Mouse (Mus musculus): ENCODE data around the gene Pex26. TPM values are rescaled to one million over a fixed set of nuclear protein-coding genes. Genes with fewer than 3 reads are reported as not detected.

The Pex26 gene
- polyA plus RNA-seq, 1 experiment: 8.3 TPM

DNA sequence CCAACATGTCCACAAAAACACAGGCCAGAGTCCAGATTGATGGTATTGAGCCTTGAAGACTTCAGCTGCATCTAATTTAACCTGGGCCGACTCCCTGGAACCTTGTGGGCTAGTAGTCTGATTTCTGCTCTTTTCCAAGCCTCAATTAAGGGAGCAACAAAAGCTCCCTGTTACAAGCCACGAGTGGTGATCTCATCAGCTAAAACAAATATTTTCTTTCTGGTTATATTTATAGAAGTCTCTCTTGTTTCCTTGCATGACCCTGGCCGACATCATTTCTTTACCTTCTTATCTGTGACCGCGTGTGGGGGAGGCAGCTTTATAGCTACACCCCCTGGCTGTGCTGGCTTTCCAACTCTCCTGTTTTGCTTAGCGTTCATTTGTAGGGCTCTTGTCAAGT is 23.3 kb upstream of the Pex26 start:
- Histone ChIP-seq H3K27me3 (ENCODE audit: control insufficient read depth, insufficient read depth, low read length) (no peaks in the 10 kb centered on the region), H3K4me3 (ENCODE audit: extremely low read depth, insufficient read depth, insufficient read length) (no peak overlapping the region), H3K4me1 (ENCODE audit: control insufficient read depth, insufficient read depth, insufficient read length) (no peaks in the 10 kb centered on the region), H3K27ac (ENCODE audit: insufficient read depth, low read length) (no peak overlapping the region), H3K36me3 (ENCODE audit: control insufficient read depth, insufficient read depth, low read length) (no peaks in the 10 kb centered on the region)
- 74% methylated on average over 6 of the region's 6 CpGs for WGBS
- no peak for DNase-seq (ENCODE audit: low read depth in 1 of 2, low spot score in 2 of 2)
- TF ChIP-seq POLR2A (IDR thresholded peaks at IDR 0.05; ENCODE audit: low read depth, low read length): no peak
- TF ChIP-seq CTCF (IDR thresholded peaks at IDR 0.05; ENCODE audit: extremely low read depth, insufficient read depth, insufficient read length, insufficient replicate concordance): no peak

DNA sequence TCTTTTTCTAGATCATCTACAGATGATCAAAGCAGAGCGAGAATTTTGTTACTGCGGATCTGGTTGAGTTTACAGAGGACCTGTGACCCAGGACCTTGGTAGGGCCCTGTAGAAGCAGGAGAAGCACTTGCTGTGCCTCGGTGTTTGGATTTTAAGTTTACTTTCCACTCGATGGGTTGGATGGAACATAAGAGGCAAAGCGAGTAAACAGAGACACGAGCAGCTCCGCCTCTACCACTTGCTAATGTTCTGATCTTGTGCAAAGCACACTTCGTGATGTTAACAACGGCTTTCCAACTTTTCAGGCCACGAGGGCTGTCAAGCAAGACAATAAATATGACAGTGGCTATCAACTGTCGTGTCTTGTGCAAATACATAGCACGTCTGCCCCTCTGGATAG is 20.9 kb upstream of the Pex26 start:
- no peaks in the 10 kb centered on the region for H3K36me3 ChIP-seq (ENCODE audit: control insufficient read depth, insufficient read depth, low read length)
- DNase-seq (ENCODE audit: low read depth in 1 of 2, low spot score in 2 of 2): no peak
- WGBS: 89% methylated on average over 12 of the region's 12 CpGs
- H3K4me3 ChIP-seq (ENCODE audit: extremely low read depth, insufficient read depth, insufficient read length): no peak overlapping the region
- no peak overlapping the region for H3K27ac ChIP-seq (ENCODE audit: insufficient read depth, low read length)
- no peaks in the 10 kb centered on the region for H3K27me3 ChIP-seq (ENCODE audit: control insufficient read depth, insufficient read depth, low read length)
- no peak for TF ChIP-seq POLR2A (IDR thresholded peaks at IDR 0.05; ENCODE audit: low read depth, low read length)
- H3K4me1 ChIP-seq (ENCODE audit: control insufficient read depth, insufficient read depth, insufficient read length): no peaks in the 10 kb centered on the region

GRCm38 (mm10) chr6:121166098-121166552 is 17.3 kb upstream of the Pex26 start:
- no peaks in the 10 kb centered on the region for H3K4me1 ChIP-seq (ENCODE audit: control insufficient read depth, insufficient read depth, insufficient read length)
- WGBS: 79% methylated on average over 10 of the region's 10 CpGs
- TF ChIP-seq CTCF (IDR thresholded peaks at IDR 0.05; ENCODE audit: extremely low read depth, insufficient read depth, insufficient read length, insufficient replicate concordance) (no peak), POLR2A (IDR thresholded peaks at IDR 0.05; ENCODE audit: low read depth, low read length) (no peak)
- H3K27me3 ChIP-seq (ENCODE audit: control insufficient read depth, insufficient read depth, low read length): no peaks in the 10 kb centered on the region
- H3K36me3 ChIP-seq (ENCODE audit: control insufficient read depth, insufficient read depth, low read length): no peaks in the 10 kb centered on the region
- no peak for DNase-seq (ENCODE audit: low read depth in 1 of 2, low spot score in 2 of 2)
- no peak overlapping the region for H3K27ac ChIP-seq (ENCODE audit: insufficient read depth, low read length)
- H3K4me3 ChIP-seq (ENCODE audit: extremely low read depth, insufficient read depth, insufficient read length): no peak overlapping the region

- H3K36me3 ChIP-seq (ENCODE audit: control insufficient read depth, insufficient read depth, low read length): no peaks in the 10 kb centered on the region
- H3K27me3 ChIP-seq (ENCODE audit: control insufficient read depth, insufficient read depth, low read length): no peaks in the 10 kb centered on the region
- TF ChIP-seq POLR2A (IDR thresholded peaks at IDR 0.05; ENCODE audit: low read depth, low read length): no peak
- H3K27ac ChIP-seq (ENCODE audit: insufficient read depth, low read length): no peak overlapping the region
- 76% methylated on average over 7 of the region's 7 CpGs for WGBS
- H3K4me3 ChIP-seq (ENCODE audit: extremely low read depth, insufficient read depth, insufficient read length): no peak overlapping the region
- no peaks in the 10 kb centered on the region for H3K4me1 ChIP-seq (ENCODE audit: control insufficient read depth, insufficient read depth, insufficient read length)
- DNase-seq (ENCODE audit: low read depth in 1 of 2, low spot score in 2 of 2): no peak
These were observed 16.0 kb upstream of the Pex26 start for GRCm38 (mm10) chr6:121167381-121167975.

GRCm38 (mm10) chr6:121171102-121171501 is 12.4 kb upstream of the Pex26 start:
- no peak overlapping the region for H3K27ac ChIP-seq (ENCODE audit: insufficient read depth, low read length)
- H3K36me3 ChIP-seq (ENCODE audit: control insufficient read depth, insufficient read depth, low read length): no peaks in the 10 kb centered on the region
- WGBS: 83% methylated on average over 6 of the region's 6 CpGs
- H3K27me3 ChIP-seq (ENCODE audit: control insufficient read depth, insufficient read depth, low read length): no peaks in the 10 kb centered on the region
- H3K4me1 ChIP-seq (ENCODE audit: control insufficient read depth, insufficient read depth, insufficient read length): no peaks in the 10 kb centered on the region
- TF ChIP-seq POLR2A (IDR thresholded peaks at IDR 0.05; ENCODE audit: low read depth, low read length) (no peak), CTCF (IDR thresholded peaks at IDR 0.05; ENCODE audit: extremely low read depth, insufficient read depth, insufficient read length, insufficient replicate concordance) (no peak)
- no peak for DNase-seq (ENCODE audit: low read depth in 1 of 2, low spot score in 2 of 2)
- no peak overlapping the region for H3K4me3 ChIP-seq (ENCODE audit: extremely low read depth, insufficient read depth, insufficient read length)

DNA sequence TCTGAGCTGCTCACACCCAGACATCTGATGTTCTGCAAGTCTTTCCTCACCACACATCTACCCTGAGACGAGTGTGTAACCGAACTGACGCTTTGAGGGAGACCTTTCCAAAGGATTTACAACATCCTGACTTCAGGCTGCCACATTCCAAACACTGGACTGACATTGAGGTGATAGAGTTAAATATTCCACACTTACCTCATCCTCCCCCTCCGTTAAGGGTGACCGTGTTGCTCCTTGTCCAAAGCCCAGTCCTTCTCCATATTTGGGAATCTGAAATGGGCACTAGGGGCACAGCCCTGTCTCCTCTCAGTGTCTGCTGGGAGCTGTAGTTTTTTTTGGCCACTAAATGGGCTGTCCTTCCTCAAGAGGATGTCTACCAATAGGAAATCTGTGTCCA is 10.0 kb upstream of the Pex26 start:
- TF ChIP-seq CTCF (IDR thresholded peaks at IDR 0.05; ENCODE audit: extremely low read depth, insufficient read depth, insufficient read length, insufficient replicate concordance) (no peak), POLR2A (IDR thresholded peaks at IDR 0.05; ENCODE audit: low read depth, low read length) (no peak)
- 62% methylated on average over 5 of the region's 5 CpGs for WGBS

GRCm38 (mm10) chr6:121174761-121175160 is 8.7 kb upstream of the Pex26 start:
- Histone ChIP-seq H3K4me3 (ENCODE audit: extremely low read depth, insufficient read depth, insufficient read length) (no peak overlapping the region), H3K27me3 (ENCODE audit: control insufficient read depth, insufficient read depth, low read length) (no peaks in the 10 kb centered on the region), H3K4me1 (ENCODE audit: control insufficient read depth, insufficient read depth, insufficient read length) (no peaks in the 10 kb centered on the region), H3K36me3 (ENCODE audit: control insufficient read depth, insufficient read depth, low read length) (no peaks in the 10 kb centered on the region), H3K27ac (ENCODE audit: insufficient read depth, low read length) (no peak overlapping the region)
- TF ChIP-seq CTCF (IDR thresholded peaks at IDR 0.05; ENCODE audit: extremely low read depth, insufficient read depth, insufficient read length, insufficient replicate concordance): no peak
- no peak for DNase-seq (ENCODE audit: low read depth in 1 of 2, low spot score in 2 of 2)
- WGBS: 90% methylated on average over 6 of the region's 6 CpGs

More for the DNA sequence above, 10.0 kb upstream of the Pex26 start:
- H3K4me1 ChIP-seq (ENCODE audit: control insufficient read depth, insufficient read depth, insufficient read length): no peaks in the 10 kb centered on the region
- no peak overlapping the region for H3K4me3 ChIP-seq (ENCODE audit: extremely low read depth, insufficient read depth, insufficient read length)
- DNase-seq (ENCODE audit: low read depth in 1 of 2, low spot score in 2 of 2): no peak
- no peak overlapping the region for H3K27ac ChIP-seq (ENCODE audit: insufficient read depth, low read length)
- H3K27me3 ChIP-seq (ENCODE audit: control insufficient read depth, insufficient read depth, low read length): no peaks in the 10 kb centered on the region
- no peaks in the 10 kb centered on the region for H3K36me3 ChIP-seq (ENCODE audit: control insufficient read depth, insufficient read depth, low read length)
